Mouse (Mus musculus) heart, postnatal 36 days (tissue): ENCODE data around the gene Akap12. TPM values are rescaled to one million over a fixed set of nuclear protein-coding genes. Genes with fewer than 3 reads are reported as not detected.

ENCODE experiments used
- DNase-seq, 2 experiments: peaks; one replicate each; pipeline ENCODE4 v3.0.0; 2021 to 2022
- intact Hi-C: fragments of 180-260 bp; cut with DNase I; formaldehyde crosslinking; loops from one replicate; pipeline ENCODE4 v1.15.1; 2025
- total RNA-seq, 2 experiments: library from RNA; stranded (reverse); gene quantifications; 2 replicates each; pipeline ENCODE4 v1.2.3; 2021

Gene Akap12
- 10 to 100 TPM; 21.8 to 26.0 TPM for total RNA-seq

DNA sequence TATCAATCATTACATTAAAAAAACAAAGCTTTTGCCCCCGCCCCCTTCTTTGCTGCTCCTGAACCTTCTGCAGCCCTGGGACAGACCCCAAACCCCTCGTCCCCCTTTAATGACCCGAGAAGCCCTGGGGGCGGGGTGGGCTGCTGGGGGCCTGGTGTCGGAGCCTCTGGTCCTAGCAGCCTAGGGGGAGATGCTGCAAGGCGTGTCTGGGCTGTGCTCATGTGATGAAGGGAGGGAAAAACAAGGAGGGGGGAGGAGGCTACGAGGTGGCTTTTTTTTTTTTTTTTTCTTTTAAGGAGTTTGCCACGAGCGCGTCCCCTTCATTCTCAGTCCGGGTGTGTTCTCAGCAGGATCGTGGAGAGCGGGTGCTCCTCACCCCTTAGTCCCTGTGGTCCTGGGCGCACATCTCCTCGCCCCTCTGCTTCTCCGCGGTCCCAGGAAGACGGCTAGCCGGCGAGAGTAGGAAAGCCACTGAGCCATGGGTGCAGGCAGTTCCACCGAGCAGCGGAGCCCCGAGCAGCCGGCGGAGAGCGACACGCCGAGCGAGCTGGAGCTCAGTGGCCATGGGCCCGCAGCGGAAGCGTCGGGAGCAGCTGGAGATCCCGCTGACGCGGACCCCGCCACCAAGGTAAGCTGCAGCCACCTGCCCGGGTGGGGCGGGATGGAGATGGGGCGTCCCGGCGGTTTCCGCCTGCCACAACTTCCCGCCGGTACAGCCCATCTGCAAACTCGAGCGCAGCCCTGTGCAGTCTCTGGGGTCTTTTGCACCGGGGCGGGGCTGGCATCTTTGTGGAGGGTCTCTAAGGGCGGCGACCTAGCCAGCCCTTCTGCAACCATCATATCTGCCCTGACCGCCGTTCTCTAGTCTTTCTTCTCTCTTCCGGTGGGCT, at the start of gene Akap12:
TSS of gene Akap12 (plus strand) at position 340 of the 890 bp plus-strand sequence.
- intact Hi-C loops = loop anchor here (5.0 kb wide), 1 partner anchor 66 kb away; no protein-coding TSS in a partner anchor
- peak; percentile 33 to 61 for DNase-seq

GRCm38 (mm10) chr10:4230563-4231359, 35.4 kb upstream of the Akap12 start:
- intact Hi-C loops = no loop called here
- no peak for DNase-seq

GRCm38 (mm10) chr10:4233102-4233501, 33.1 kb upstream of the Akap12 start:
- DNase-seq = no peak
- intact Hi-C loops = no loop called here

GRCm38 (mm10) chr10:4239794-4240574, 26.2 kb upstream of the Akap12 start:
- no peak for DNase-seq

DNA sequence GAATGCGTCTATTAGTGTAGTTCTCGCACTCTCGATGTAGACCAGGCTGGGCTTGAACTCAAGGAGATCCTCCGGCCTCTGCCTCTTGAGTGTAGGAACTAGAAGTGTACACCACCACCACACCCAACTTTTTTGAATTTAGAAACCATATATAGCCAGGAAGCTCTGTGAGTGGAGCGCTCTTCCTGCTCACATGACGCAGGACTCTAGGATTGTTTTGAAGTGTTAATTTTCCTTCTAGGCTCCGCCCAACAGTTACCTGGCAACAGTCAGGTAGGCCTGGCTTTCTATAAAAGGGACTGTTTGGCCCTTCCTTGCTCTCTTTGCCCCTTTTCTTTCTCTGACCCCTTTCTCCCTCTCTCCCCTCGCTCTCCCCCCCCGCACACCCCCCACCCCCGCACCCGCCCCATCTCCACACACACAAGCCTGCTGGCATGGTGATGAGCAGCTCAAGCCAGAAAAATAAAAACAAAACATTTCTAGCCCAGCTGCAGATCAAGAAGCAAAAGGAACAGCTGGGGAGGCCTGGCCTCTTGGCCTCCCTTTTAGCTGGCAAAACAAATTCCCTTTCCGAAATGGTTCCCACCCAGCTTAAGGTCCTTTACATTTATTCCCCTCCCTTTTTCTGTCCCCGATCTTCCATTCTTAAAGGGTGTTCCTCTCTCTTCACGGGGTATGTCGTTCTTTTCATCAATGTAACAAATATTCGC, 22.4 kb upstream of the Akap12 start:
- intact Hi-C loops = no loop called here
- DNase-seq = peak; percentile 11 to 41

More at GRCm38 (mm10) chr10:4239794-4240574, 26.2 kb upstream of the Akap12 start:
- intact Hi-C loops = no loop called here

DNA sequence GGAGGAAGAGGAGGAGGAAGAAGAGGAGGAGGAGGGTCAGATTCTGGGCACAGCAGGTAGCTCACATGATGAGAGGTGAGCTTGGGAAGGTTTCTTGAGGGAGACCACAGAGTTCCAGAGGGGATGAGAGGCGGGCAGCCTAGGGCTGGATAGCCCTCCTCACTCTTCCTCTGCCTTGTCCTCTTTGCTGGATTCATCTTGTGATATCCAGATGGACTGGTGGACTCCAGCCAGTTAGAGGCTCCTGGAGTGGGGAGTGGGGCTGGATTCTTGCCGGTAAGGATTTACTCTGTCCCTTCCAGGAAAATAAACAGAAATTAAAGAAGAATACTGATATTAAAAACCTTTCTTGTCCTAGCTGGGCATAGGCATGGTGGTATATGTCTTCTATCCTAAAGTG, 20.4 kb upstream of the Akap12 start:
- intact Hi-C loops = no loop called here
- peak; percentile 38 to 52 for DNase-seq

DNA sequence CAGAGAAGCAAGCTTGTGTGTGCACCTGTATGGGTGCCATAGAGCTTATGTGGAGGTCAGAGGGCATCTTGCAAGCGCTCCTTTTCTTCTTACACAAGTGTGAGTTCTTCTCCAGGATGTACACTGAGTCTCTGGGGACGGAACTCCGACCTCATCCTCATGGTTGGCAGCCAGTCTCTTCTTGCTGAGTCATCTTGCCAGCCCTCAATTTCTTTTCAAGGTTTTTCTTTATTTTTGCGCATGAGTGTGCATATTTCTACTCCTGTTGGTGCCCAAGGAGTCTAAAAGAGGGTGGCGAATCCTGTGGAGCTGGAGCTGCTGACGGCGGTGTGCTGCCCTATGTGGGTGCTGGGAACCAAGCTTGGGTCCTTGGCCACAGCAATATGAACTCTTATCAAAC, 19.8 kb upstream of the Akap12 start:
- intact Hi-C loops = no loop called here
- no peak for DNase-seq

GRCm38 (mm10) chr10:4249235-4249845, 16.8 kb upstream of the Akap12 start:
- intact Hi-C loops = no loop called here
- DNase-seq = no peak

- intact Hi-C loops = no loop called here
- no peak for DNase-seq
These were observed 15.5 kb upstream of the Akap12 start for GRCm38 (mm10) chr10:4250681-4251080.

DNA sequence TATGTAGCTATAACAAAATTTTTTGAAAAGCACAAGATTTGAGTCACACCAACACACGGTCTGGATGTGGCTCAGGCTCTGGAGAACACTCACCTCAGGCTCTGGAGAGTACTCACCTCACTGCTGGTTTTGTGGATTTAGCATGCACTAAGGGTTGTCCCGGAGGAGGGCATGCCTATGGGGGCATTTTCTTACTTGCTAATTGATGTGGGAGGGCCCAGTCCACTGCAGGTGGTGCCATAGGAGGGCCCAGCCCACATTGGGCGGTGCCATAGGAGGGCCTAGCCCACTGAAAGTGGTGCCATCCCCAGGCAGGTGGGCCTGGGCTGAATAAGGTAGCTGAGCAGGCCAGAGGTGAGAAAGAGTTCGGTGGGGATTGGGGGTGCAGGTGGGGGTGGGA, 12.6 kb upstream of the Akap12 start:
- no peak for DNase-seq
- intact Hi-C loops = no loop called here

DNA sequence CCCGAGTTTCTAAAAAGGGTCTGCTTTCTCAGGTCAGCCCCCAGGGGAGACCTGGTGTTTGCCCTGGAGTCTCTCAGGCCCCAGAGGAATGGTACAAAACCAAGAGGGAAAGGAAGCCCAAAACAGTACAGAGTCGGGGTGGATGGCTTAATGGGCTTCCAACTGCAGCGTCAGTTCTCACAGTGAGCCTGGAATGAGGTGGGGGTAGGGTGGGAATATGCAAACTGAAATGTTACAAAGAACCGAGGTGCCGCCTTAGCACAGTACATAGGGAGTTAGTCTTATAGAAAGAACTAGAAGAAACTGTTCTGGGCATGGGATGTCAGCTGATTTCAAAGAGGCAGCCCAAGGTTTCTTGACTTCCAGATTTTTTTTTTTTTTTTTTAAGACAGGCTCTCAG, 11.7 kb upstream of the Akap12 start:
- intact Hi-C loops = no loop called here
- DNase-seq = no peak

GRCm38 (mm10) chr10:4260925-4261324, 5.3 kb upstream of the Akap12 start:
- no peak for DNase-seq
- intact Hi-C loops = no loop called here

DNA sequence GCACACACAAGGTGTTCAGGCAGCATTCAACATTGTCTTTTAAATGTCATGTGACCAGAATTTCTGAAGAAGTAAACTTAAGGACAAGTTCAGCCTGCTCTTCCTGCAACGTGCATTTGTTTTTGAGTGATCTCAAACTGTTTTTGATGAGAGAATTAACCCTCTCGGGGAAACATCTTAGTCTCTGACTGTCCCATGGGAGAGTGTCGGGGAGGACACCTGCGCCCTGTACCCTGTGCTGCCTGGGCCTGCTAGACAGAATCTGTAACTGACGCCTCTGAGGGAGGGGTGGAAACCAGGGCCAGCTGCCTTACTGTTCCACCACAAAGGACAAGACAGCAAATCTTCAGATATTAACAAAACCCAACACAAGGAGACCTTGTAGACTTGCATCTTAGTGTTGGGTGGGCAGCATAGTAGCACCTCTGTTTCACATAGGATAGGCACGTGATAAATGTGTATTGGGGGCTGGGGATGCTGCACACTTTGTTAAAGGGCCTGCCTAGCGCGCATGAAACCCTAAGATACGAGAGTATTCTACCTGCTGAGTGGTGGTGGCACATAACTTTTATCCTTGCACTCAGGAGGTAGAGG, 4.7 kb upstream of the Akap12 start:
- no peak for DNase-seq
- intact Hi-C loops = no loop called here

- intact Hi-C loops = loop anchor here (5.0 kb wide), 1 partner anchor 67 kb away; no protein-coding TSS in a partner anchor
- peak; percentile 24 to 38 for DNase-seq
These were observed 539 bp upstream of the Akap12 start for GRCm38 (mm10) chr10:4265641-4266040.

- DNase-seq = peak; percentile 24 to 43
- intact Hi-C loops = loop anchor here (5.0 kb wide), 1 partner anchor 65 kb away; no protein-coding TSS in a partner anchor
These were observed 741 bp downstream of the Akap12 start for GRCm38 (mm10) chr10:4266931-4267310.

DNA sequence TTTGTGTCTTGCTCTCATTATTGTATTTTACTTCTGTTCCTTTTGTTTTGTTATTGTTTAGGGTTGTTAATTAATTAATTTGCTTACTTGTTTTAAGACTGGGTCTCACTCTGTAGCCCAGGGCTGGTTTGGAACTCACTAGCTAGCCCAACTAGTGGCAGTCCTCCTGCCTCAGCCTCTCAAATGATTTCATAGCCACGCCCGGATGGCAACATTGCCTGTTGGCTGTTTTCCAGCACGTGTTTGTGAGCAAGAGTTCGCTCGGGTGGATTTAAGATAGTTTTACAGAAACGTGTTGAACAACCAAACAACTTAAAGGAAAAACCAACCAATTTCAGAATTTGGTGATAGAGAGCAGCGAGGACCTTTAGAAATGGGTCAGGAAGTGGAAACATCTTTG, 1.3 kb downstream of the Akap12 start:
- intact Hi-C loops = loop anchor here (5.0 kb wide), 1 partner anchor 65 kb away; no protein-coding TSS in a partner anchor
- peak in 1 of 2 experiments; percentile 21 for DNase-seq

GRCm38 (mm10) chr10:4268140-4268539, 2.0 kb downstream of the Akap12 start:
- intact Hi-C loops = loop anchor here (5.0 kb wide), 1 partner anchor 64 kb away; no protein-coding TSS in a partner anchor
- no peak for DNase-seq

DNA sequence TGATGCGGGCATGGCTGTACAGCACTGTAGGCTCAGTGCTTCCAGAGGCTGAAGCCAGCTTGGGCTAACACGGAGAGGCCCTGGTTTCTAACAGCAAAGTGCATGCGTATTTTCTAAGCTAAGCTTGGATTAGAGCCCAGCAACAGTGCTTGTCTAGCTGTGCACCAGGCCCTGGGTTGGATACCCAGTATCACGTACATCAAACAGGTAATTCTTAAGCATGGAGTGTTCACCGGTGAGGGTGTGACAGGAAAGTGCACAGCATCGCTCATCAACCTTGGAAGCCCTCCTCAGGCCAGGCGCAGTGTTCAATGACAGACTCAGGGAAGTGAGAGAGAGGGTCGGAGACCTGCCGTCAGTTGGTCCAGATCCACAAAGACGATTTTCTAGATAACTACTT, 9.4 kb downstream of the Akap12 start:
- DNase-seq = no peak
- intact Hi-C loops = no loop called here

- intact Hi-C loops = no loop called here
- no peak for DNase-seq
These were observed 9.9 kb downstream of the Akap12 start for GRCm38 (mm10) chr10:4276081-4276480.
